Mouse (Mus musculus) ES-Bruce4 (cell line): ENCODE measurements around the gene Cst7. TPM values are rescaled to one million over a fixed set of nuclear protein-coding genes. Genes with fewer than 3 reads are reported as not detected.

Experiments used
- H3K27ac ChIP-seq: 2 replicates; pipeline ENCODE4 v1.5.1; 2012; ENCODE audit warnings: low read length, inconsistent platforms; ENCODE audit not compliant: insufficient read depth
- H3K27me3 ChIP-seq: 2 replicates; pipeline ENCODE4 v1.6.1; 2012; ENCODE audit warnings: mild to moderate bottlenecking, low read length, inconsistent platforms; ENCODE audit not compliant: control insufficient read depth, poor library complexity, insufficient read depth, severe bottlenecking
- H3K36me3 ChIP-seq: 2 replicates; pipeline ENCODE4 v1.6.1; 2012; ENCODE audit warnings: inconsistent platforms, mild to moderate bottlenecking, low read length, moderate library complexity; ENCODE audit not compliant: control insufficient read depth, poor library complexity, insufficient read depth, severe bottlenecking
- H3K4me1 ChIP-seq: one replicate; pipeline ENCODE4 v1.8.1; 2011; ENCODE audit warnings: low read length; ENCODE audit not compliant: control insufficient read depth, insufficient read depth
- H3K4me3 ChIP-seq: 2 replicates; pipeline ENCODE4 v1.5.1; 2011; ENCODE audit warnings: low read depth, mild to moderate bottlenecking, low read length
- H3K9ac ChIP-seq: 2 replicates; pipeline ENCODE4 v1.6.1; 2012; ENCODE audit warnings: low read depth, mild to moderate bottlenecking, inconsistent platforms; ENCODE audit not compliant: poor library complexity, severe bottlenecking
- H3K9me3 ChIP-seq: replicated peaks from 2 replicates; pipeline ENCODE4 v1.6.1; 2012; ENCODE audit warnings: mild to moderate bottlenecking, low read length, inconsistent platforms; ENCODE audit not compliant: control insufficient read depth, poor library complexity, insufficient read depth, severe bottlenecking
- CTCF ChIP-seq: IDR thresholded peaks from one replicate; pipeline ENCODE4 v1.8.1; 2011; ENCODE audit warnings: low read depth, low read length
- EP300 ChIP-seq: IDR thresholded peaks from 2 replicates; pipeline ENCODE4 v1.6.1; 2011; ENCODE audit warnings: low read depth, low read length; ENCODE audit not compliant: insufficient read depth
- POLR2A ChIP-seq: IDR thresholded peaks from one replicate; pipeline ENCODE4 v1.8.1; 2011; ENCODE audit warnings: low read length; ENCODE audit not compliant: insufficient read depth
- polyA plus RNA-seq: library from polyadenylated mRNA; stranded (reverse); fragments of >200 nt; gene quantifications from 2 replicates; pipeline ENCODE4 v1.2.4, GENCODE M21; 2011; ENCODE audit warnings: low read depth; ENCODE audit not compliant: missing spikeins, insufficient read depth, insufficient read length

The Cst7 gene
- polyA plus RNA-seq, 1 experiment, result not detected

DNA sequence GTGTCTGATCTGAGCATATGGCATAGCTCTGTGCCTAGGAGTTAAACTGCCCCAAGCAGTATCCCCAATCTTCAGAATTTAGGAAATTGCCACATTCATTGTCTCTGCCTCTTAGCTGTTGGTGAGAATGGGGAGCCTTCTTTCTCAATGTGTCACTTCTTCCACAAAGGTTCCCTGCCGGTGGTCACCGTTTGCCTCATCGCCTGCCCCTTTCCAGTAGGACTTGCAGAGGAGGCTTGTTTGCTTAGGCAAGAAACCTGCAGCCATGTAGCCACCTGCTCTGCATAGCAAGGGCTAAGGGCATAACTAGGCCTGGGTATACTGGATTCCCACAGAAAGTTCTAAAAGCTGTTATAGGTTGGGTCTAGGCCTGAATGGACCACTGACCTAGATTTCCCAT is 2.2 kb downstream of the Cst7 start:
- H3K36me3 ChIP-seq, result no peaks in the 10 kb centered on the region
- no peak overlapping the region for H3K4me3 ChIP-seq
- no peak for TF ChIP-seq CTCF
- no peak for TF ChIP-seq POLR2A
- no peaks in the 10 kb centered on the region for H3K4me1 ChIP-seq
- no peak overlapping the region for H3K9ac ChIP-seq
- no peaks in the 10 kb centered on the region for H3K9me3 ChIP-seq
- no peaks in the 10 kb centered on the region for H3K27me3 ChIP-seq
- no peak overlapping the region for H3K27ac ChIP-seq

GRCm38 (mm10) chr2:150576256-150576655 is 6.0 kb downstream of the Cst7 start:
- H3K9me3 ChIP-seq, result no peaks in the 10 kb centered on the region
- H3K9ac ChIP-seq, result no peak overlapping the region
- H3K36me3 ChIP-seq, result no peaks in the 10 kb centered on the region
- no peak overlapping the region for H3K4me3 ChIP-seq
- no peaks in the 10 kb centered on the region for H3K27me3 ChIP-seq
- H3K27ac ChIP-seq, result no peak overlapping the region
- TF ChIP-seq CTCF, result no peak
- TF ChIP-seq POLR2A, result no peak
- no peaks in the 10 kb centered on the region for H3K4me1 ChIP-seq

- no peaks in the 10 kb centered on the region for H3K27me3 ChIP-seq
- H3K9me3 ChIP-seq, result no peaks in the 10 kb centered on the region
- TF ChIP-seq POLR2A (no peak), CTCF (no peak), EP300 (no peak)
- no peak overlapping the region for H3K27ac ChIP-seq
- H3K4me3 ChIP-seq, result no peak overlapping the region
- no peaks in the 10 kb centered on the region for H3K4me1 ChIP-seq
- no peak overlapping the region for H3K9ac ChIP-seq
- no peaks in the 10 kb centered on the region for H3K36me3 ChIP-seq
Measured at GRCm38 (mm10) chr2:150578603-150579002, 8.4 kb downstream of the Cst7 start.

DNA sequence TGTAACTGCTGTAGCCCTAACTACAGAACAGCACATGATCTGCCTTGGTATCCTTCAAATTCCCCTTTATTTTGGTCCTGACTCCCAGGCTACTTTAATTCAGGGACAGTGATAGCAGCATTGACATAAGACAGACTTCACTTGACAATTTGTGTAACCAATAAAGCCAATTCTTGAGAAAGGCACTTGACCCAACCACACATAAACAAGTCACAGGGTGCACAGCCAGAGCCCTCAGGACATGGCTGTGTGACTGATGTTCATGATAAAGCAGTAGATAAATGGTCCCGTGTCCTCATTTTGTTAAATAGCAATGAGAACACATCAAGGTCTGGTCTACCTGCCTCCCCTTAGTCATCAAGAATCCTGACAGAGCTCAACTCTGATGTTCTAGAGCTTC is 9.4 kb downstream of the Cst7 start:
- no peaks in the 10 kb centered on the region for H3K4me1 ChIP-seq
- no peaks in the 10 kb centered on the region for H3K27me3 ChIP-seq
- H3K4me3 ChIP-seq, result no peak overlapping the region
- H3K9me3 ChIP-seq, result no peaks in the 10 kb centered on the region
- H3K36me3 ChIP-seq, result peaks cover 2% of the 10 kb centered on the region; the same call in 1 of the 2 replicates
- H3K27ac ChIP-seq, result no peak overlapping the region
- TF ChIP-seq EP300, result no peak
- no peak for TF ChIP-seq CTCF
- TF ChIP-seq POLR2A, result no peak
- H3K9ac ChIP-seq, result no peak overlapping the region

DNA sequence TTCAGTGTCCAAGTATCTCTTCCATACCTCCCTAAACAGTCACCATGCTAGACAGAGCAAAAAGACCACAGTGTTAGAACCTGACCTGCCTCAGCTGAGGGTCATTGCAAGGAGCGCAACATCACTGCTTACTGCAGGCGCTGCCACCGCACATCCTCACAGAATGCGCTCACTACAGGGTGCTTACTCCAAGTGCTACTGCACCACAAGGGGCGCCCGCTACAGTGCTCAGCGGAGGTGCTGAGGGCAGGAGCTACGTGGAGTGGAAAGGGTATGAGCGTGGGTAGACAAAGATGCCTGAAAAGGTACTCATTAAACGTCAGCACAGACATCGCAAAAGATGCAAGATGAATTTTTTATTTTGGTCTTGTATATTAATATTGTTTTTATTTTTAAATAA is 18.9 kb downstream of the Cst7 start:
- H3K36me3 ChIP-seq, result peaks cover 6% of the 10 kb centered on the region; the same call in 1 of the 2 replicates

DNA sequence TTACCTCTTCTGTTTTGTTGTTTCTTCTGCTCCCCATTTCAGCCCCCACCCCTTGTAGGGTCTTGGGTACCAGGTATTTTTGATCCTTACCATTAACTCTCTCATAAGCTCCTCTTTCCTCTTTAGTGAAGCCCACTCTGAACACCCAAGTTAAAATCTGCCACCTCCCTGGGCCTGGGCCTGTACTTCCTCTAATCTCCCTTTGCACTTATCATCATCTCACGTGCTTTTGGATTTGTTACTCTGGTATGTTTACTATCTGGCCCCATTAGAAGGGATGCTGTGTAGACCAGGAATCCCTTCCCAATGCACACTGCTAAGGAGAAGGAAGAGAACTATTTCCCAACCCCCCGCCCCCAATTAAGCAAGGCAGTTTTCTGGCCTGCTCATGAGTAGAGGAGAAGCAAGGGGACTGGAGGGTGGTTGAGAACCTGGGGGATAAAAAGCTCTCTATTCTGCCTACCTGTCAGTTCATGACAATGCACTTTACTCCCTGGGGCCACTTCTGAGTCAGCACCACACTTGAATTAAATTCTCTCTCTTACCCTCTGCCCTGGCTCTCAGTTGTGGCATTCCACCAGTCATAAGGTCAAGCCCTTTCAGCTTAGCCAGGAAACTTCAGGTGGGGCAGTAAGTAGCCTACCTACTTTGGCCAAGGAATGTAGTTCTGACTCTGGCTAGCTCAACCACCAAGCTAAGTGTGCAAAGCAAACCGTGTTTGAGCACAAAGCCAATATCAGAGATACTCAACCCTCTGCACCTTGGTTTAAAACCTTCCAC is 25.4 kb downstream of the Cst7 start:
- Histone ChIP-seq H3K27ac (no peak overlapping the region), H3K36me3 (no peaks in the 10 kb centered on the region), H3K27me3 (no peaks in the 10 kb centered on the region), H3K4me3 (no peak overlapping the region), H3K4me1 (no peaks in the 10 kb centered on the region), H3K9ac (no peak overlapping the region), H3K9me3 (no peaks in the 10 kb centered on the region)
- TF ChIP-seq POLR2A, result no peak

More for the DNA sequence above, 18.9 kb downstream of the Cst7 start:
- Histone ChIP-seq H3K4me1 (no peaks in the 10 kb centered on the region), H3K4me3 (no peak overlapping the region), H3K9me3 (no peaks in the 10 kb centered on the region), H3K27ac (no peak overlapping the region), H3K9ac (no peak overlapping the region), H3K27me3 (no peaks in the 10 kb centered on the region)
- TF ChIP-seq POLR2A, result no peak
- peak; percentile 44 for TF ChIP-seq CTCF
